Mouse (Mus musculus): ENCODE measurements around the gene Oip5.

DNA sequence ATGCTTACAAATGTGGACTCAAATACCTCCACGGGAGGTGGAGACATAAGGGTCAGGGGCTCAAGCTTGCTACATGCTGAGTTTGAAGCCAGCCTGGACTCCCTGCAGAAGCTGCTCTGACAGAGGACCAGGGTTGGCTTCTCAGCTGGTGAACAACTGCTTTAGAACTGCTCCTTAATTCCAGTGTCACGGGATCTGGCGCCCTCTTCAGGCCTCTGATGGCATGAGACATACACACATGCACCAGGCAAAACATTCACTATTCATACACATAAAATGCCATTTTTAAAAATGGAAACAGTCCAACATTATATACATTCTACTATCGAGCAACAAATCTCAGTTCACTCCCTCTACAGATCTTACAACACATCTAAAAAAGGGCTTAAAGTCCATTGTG lies 30.9 kb downstream of the Oip5 start:
- no peak for TF ChIP-seq POLR2A (IDR thresholded peaks at IDR 0.05; ENCODE audit: insufficient read depth, low read length)
- TF ChIP-seq EP300 (IDR thresholded peaks at IDR 0.05; ENCODE audit: insufficient read depth, low read depth, low read length): no peak
